In the genomic region with DNA sequence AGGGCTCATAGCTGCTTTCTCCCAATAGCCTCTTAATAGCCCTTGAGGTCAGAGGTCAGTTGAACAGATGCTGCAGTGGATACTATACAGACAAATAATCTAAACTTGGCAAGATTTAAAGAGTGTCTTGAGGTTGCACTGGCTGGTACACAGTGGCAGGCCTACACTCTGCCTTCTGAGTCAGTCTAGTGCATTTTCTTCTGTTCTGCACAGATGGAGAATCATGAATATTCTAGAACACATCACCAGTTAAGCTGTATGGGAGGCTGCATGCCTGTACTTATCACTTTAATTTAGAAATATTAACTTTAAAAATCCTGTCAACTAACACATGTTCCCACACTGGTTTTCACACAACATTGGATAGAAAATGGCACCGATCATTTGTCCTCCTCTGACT, we compare ENCODE assay signal across 21 mouse cellular contexts. TPM values are rescaled to one million over a fixed set of nuclear protein-coding genes. Genes with fewer than 3 reads are reported as not detected.
"Had no signal": no experiment of that assay in that cellular context is flagged by ENCODE, and none has a peak within 500 bp of the region (broad histone marks: within the 10 kb centered on the region; RNA-seq: fewer than 3 reads in every experiment).

No protein-coding gene starts in this region.

- DNase-seq: kidney, adult 8-10 months; kidney, postnatal 10 days; kidney, postnatal 36 days; liver, embryonic 13.5 days; lung, adult 2 months; lung, postnatal 14 days; lung, postnatal 4 days; midbrain, embryonic 14.5 days; thymus, adult 2 months; thymus, postnatal 25 days had no signal

- H3K4me2 ChIP-seq: kidney, embryonic 15.5 days; liver, embryonic 13.5 days; midbrain, embryonic 11.5 days had no signal

- H3K4me3 ChIP-seq: kidney, embryonic 15.5 days; left cerebral cortex, adult 2 months; liver, embryonic 13.5 days had no signal

- H3K36me3 ChIP-seq: kidney, embryonic 15.5 days; liver, embryonic 13.5 days had no signal

- H3K4me1 ChIP-seq: liver, embryonic 13.5 days had no signal

- H3K27ac ChIP-seq: kidney, embryonic 15.5 days; left cerebral cortex, adult 2 months; liver, embryonic 13.5 days had no signal

- H3K9ac ChIP-seq: kidney, embryonic 15.5 days; liver, embryonic 13.5 days had no signal

- H3K9me3 ChIP-seq: kidney, embryonic 15.5 days; liver, embryonic 13.5 days had no signal

- H3K27me3 ChIP-seq: kidney, embryonic 15.5 days; liver, embryonic 13.5 days had no signal

RNA-seq across cellular contexts. Expression of a gene that starts 34.1 kb away (rescaled TPM):
- total RNA-seq: liver, adult 2 months; megakaryocyte progenitor cell, adult 5-6 weeks; megakaryocyte-erythroid progenitor cell, adult 5-6 weeks had no signal
- polyA plus RNA-seq: liver, adult 2 months; liver, embryonic 13.5 days; liver, embryonic 16.5 days; lung, adult 2 months; lung, embryonic 16.5 days; neural tube, embryonic 14.5 days; small intestine, adult 2 months; spleen, adult 2 months; thymus, adult 2 months had no signal
